Mouse (Mus musculus): ENCODE measurements around the gene Cnih2.
A peak's percentile ranks its signal among the peaks of the same experiment; 100 is the strongest.

The Cnih2 gene

GRCm38 (mm10) chr19:5098363-5099143 lies at the start of gene Cnih2:
Gene Cnih2 (minus strand): TSS chr19:5098521.
- no peak for DNase-seq (ENCODE audit: low read depth, low spot score)

- peak; percentile 52 for DNase-seq (ENCODE audit: low read depth, low spot score)
Observed at GRCm38 (mm10) chr19:5139640-5140039, 41.3 kb upstream of the Cnih2 start.

GRCm38 (mm10) chr19:5131237-5131636 lies 32.9 kb upstream of the Cnih2 start:
- no peak for DNase-seq (ENCODE audit: low read depth, low spot score)

- peak; percentile 32 for DNase-seq (ENCODE audit: low read depth, low spot score)
Observed at GRCm38 (mm10) chr19:5129770-5130169, 31.4 kb upstream of the Cnih2 start.

GRCm38 (mm10) chr19:5124055-5124614 lies 25.8 kb upstream of the Cnih2 start:
- DNase-seq (ENCODE audit: low read depth, low spot score), result no peak

GRCm38 (mm10) chr19:5123241-5123640 lies 24.9 kb upstream of the Cnih2 start:
- no peak for DNase-seq (ENCODE audit: low read depth, low spot score)

GRCm38 (mm10) chr19:5122492-5122891 lies 24.2 kb upstream of the Cnih2 start:
- no peak for DNase-seq (ENCODE audit: low read depth, low spot score)

GRCm38 (mm10) chr19:5118384-5118698 lies 20.0 kb upstream of the Cnih2 start, which contains the start of gene Klc2:
Gene Klc2 (minus strand): TSS chr19:5118560.
- DNase-seq (ENCODE audit: low read depth, low spot score), result peak; percentile 88

GRCm38 (mm10) chr19:5117494-5118383 lies 19.4 kb upstream of the Cnih2 start:
- DNase-seq (ENCODE audit: low read depth, low spot score), result peak; percentile 84

- no peak for DNase-seq (ENCODE audit: low read depth, low spot score)
Observed at GRCm38 (mm10) chr19:5113783-5114182, 15.5 kb upstream of the Cnih2 start.

GRCm38 (mm10) chr19:5109659-5110453 lies 11.5 kb upstream of the Cnih2 start:
- peak; percentile 68 for DNase-seq (ENCODE audit: low read depth, low spot score)

GRCm38 (mm10) chr19:5108702-5109101 lies 10.4 kb upstream of the Cnih2 start:
- DNase-seq (ENCODE audit: low read depth, low spot score), result no peak

- DNase-seq (ENCODE audit: low read depth, low spot score), result peak; percentile 65
Observed at GRCm38 (mm10) chr19:5108271-5108575, 9.9 kb upstream of the Cnih2 start.

GRCm38 (mm10) chr19:5107556-5108270 lies 9.4 kb upstream of the Cnih2 start:
- DNase-seq (ENCODE audit: low read depth, low spot score), result no peak

GRCm38 (mm10) chr19:5106731-5107191 lies 8.4 kb upstream of the Cnih2 start, which contains the start of gene Rab1b:
Gene Rab1b (minus strand): TSS chr19:5107072.
- DNase-seq (ENCODE audit: low read depth, low spot score), result peak; percentile 98

GRCm38 (mm10) chr19:5106074-5106473 lies 7.8 kb upstream of the Cnih2 start:
- no peak for DNase-seq (ENCODE audit: low read depth, low spot score)

GRCm38 (mm10) chr19:5097521-5098362 lies 579 bp downstream of the Cnih2 start:
- no peak for DNase-seq (ENCODE audit: low read depth, low spot score)

- DNase-seq (ENCODE audit: low read depth, low spot score), result no peak
Observed at GRCm38 (mm10) chr19:5095887-5096474, 2.3 kb downstream of the Cnih2 start.

GRCm38 (mm10) chr19:5094746-5095417 lies 3.4 kb downstream of the Cnih2 start:
- DNase-seq (ENCODE audit: low read depth, low spot score), result no peak
